Mouse (Mus musculus): Measurements from ENCODE around the gene Mta1.
A peak's percentile ranks its signal among the peaks of the same experiment; 100 is the strongest.

Gene Mta1

DNA sequence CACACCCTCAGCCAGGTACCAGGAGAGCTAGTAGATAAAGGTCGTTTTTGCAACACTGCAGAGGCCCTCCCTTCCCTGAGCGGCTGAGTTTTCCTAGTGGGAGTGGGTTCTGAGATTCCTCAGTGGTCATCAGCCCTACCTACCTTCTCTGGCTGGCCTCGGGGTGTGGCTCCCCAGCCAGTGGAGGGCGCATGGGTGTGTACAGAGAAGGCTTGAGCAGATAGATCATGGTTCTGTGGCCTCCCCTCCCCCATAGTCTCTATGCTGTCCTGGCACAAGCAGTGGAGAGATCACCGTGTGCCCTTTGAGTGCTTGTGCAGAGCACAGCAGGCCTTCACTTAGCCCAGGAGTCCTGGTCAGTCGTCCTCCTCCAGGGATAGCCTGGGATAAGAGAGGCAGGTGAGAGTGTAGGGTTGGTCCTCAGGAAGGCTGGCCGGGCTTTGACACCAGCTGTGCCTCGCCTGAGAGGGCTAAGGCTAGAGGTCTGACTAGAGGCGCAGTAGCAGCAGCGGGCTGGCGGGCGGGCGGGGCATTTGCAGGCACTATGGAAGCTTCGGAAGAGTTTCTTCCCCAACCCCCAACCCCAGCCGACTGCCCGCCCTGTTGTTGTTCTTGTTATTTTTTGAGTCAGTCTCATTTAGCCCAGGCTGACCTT, 50.4 kb downstream of the Mta1 start:
- peak in 1 of 2 experiments; percentile 40 for DNase-seq (ENCODE audit: low spot score in 2 of 2)

DNA sequence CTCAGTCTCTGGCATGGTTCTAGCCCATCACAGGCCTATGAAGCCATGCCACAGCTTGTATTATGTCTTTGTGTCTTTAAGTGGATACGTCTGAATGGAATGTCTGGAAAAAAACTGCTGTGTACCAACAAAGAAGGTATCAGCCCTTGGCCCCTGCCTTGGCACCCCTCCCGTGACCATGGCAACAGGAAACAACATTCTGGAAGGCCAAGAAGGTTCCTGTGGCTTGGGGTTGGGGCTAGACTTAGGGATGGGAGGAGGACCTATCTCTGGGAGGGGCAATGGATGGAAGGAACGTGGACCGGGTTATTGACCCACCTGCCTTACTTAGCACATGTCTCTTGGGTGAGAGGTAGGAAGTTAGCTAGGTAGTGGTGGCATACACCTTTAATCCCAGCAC, 51.3 kb downstream of the Mta1 start:
- no peak for DNase-seq (ENCODE audit: low spot score in 2 of 2)

DNA sequence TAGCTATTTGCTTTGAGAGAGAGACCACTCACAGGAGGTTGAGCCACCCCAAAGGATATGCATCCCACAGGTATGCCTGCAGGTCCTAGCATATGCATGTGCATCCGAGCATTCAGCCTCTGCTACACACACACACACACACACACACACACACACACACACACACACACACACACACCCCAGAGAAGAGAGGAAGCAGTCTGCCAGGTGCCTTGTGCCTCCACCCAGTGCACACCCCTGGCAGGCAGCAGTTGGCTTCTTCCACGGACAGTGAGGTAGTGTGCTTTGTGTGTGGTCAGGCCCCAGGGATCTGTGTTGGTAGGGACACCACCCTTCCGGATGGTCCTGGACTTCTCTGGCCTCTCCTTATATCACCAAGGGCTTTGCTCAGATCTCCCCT, 51.8 kb downstream of the Mta1 start:
- no peak for DNase-seq (ENCODE audit: low spot score in 2 of 2)

DNA sequence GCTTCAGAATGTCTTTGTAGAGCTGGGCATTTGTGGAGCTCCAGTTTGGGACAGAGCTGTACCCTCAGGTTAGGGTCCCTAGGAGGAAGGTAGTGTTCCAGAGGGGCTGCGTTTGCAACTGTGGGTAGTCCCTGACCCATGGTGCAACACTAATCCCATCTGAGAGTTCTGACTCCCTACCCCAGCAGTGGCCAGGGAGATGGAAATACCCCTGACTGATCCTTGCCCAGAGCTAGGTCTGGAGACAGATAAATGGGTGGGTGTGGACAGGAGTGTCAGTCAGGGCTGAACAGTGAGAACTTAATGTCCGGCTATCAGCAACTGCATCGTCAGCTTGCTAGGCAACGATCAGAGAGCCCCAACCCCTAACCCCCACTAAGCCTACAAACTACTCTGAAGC, 52.5 kb downstream of the Mta1 start:
- no peak for DNase-seq (ENCODE audit: low spot score in 2 of 2)

DNA sequence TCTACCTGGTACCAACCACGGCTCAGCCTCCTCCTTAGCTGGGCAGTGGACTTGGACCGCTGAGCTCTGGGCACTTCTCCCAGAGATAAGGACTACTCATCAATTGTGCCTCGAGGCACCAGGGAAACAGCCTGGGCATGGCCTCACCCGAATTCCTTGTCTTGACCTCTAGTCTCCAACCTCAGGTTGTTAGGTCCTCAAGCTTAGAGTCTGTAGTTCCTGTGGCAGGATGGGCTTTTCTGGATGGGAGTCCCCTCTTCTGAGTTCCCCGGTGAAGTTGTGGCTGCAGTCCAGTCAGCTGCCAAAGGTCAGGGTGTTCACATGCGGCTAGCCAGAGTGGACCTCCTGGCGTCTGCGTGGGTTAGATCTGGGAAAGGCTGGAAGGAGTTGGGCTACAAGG, 53.0 kb downstream of the Mta1 start:
- no peak for DNase-seq (ENCODE audit: low spot score in 2 of 2)

DNA sequence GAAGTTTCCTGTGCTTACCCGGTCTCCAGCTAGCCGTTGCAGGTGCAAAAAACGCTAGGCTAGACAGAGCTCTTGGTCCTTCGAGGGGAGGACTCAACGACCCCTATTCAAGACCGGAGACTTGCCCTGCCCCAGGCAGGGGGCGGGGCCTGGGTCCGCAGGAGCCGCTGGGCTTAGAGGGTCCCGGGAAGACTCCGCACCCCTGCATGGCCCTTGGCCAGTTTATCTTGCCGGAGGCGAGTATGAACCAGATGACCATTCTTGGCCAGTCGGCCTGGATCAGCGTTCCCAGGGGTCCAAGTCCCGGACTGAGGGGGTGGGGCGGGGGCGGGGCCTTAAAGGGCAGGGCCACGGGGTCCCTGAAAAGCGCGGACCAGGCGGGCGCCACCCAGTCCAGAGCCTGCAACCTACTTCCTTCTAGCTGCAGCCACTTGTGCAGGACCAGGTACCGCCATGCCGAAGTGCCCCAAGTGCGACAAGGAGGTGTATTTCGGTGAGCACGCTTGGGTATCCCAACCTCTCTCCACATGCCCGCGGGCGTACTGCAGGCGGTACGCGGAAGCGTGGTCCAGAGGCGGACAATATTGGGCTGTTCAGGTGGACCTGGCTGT, 53.7 kb downstream of the Mta1 start:
- peak in 1 of 2 experiments; percentile 55 for DNase-seq (ENCODE audit: low spot score in 2 of 2)

DNA sequence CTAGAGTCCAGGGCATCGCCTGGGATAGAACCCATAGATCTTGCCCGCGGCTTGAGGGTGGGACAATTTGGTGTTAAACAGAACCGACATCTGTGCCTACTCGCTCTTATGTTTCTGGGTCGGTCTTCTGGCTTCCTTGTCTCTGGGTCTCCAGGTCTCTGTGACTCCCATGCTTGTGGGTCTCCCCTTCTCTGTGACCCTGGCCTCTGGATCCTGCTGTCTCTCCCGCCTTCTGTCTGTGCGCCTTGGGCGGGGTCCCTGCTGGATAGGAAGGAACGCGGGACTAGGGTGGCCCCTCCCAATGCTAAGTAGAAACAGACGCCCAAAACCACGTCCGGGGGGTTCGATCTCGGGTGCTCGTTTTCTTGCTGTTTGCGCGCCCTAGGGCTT, 54.2 kb downstream of the Mta1 start:
- no peak for DNase-seq (ENCODE audit: low spot score in 2 of 2)

DNA sequence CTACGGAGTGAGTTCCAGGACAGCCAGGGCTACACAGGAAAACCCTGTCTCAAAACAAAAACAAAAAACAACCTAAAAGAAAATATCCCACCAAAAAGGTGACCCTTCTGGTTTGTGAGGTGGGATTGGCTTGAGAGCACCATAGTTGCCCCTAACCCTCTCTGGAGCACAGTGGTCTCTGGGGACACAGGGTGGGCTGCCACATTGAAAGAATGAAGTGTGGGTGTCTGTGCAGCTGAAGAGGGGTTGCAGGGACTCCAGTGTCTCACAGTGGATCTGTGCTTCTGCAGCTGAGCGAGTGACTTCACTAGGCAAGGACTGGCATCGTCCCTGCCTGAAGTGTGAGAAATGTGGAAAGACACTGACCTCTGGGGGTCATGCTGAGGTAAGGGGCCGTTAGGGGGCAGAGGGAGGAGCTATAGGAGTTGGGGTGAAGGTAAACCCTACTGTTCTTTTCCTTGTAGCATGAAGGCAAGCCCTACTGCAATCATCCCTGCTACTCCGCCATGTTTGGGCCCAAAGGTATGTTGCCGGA, 55.0 kb downstream of the Mta1 start:
- no peak for DNase-seq (ENCODE audit: low spot score in 2 of 2)

DNA sequence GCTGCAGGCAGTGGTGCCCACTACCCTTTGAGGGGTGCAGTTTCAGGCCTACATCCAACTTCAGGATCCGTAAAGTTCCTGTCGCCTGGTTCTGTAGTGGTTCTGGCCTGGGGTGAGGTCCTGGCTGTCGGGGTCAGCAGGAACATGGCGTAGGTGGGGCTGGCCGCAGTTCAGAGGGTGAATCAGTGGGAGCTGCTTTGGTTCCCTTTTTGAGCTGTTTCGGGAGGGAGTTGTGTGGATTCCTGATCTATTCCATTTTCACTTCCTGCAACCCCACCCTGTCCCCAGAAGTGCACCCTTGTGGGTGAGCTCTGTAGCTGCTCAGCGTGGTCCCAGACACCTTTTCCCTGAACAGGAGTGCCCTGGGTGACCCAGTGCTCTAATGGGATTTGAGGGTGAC, 55.9 kb downstream of the Mta1 start:
- no peak for DNase-seq (ENCODE audit: low spot score in 2 of 2)

DNA sequence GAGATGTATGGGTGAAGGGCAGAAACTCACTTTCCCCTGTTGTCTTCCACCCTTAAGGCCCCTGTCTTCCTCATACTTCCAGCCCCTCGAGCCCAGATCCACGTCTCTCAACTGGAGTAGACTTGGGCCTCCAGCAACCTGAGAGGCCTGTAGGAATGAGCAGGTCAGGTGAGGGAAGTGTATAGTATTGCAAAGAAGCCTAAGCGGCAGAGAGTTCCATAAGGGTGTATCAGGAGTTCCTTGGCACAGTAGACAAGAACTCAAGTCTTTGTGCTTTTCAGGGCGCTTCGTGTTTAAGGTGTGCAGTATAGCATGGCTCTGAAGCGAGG, 56.6 kb downstream of the Mta1 start:
- no peak for DNase-seq (ENCODE audit: low spot score in 2 of 2)

DNA sequence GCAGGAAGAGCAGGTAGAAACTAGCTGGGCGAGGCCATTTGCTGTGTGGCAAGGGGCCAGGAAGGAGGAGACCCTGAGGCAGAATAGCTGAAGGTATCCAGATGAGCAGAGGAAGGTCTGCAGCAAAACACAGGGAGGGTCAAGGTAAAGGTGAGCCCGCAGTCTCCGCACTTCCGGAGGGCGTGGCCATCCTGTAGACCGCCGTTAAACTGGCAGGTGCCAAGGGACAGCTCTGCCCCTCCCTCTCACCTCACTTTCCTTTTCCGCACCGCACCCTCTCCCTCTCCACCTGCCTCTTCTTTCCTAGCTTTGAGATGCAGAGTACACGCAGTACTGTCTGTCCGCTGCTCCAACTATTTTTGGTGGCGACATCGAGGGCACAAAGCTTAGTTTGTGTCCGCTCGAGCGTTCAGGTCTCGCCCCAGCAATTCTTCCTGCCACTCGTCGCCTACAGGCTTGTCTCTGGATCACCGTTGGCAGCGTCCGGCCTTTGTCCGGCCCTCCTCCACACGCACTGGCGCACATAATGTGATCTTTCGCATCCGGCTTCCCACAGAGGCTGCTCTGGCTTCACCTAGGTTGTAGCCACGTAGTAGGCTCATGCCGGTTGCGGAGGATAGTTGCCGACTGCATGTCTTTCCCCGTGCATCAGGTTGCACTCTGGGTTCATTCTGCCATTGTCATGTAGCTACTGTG, 57.1 kb downstream of the Mta1 start:
- peak in 1 of 2 experiments; percentile 59 for DNase-seq (ENCODE audit: low spot score in 2 of 2)

DNA sequence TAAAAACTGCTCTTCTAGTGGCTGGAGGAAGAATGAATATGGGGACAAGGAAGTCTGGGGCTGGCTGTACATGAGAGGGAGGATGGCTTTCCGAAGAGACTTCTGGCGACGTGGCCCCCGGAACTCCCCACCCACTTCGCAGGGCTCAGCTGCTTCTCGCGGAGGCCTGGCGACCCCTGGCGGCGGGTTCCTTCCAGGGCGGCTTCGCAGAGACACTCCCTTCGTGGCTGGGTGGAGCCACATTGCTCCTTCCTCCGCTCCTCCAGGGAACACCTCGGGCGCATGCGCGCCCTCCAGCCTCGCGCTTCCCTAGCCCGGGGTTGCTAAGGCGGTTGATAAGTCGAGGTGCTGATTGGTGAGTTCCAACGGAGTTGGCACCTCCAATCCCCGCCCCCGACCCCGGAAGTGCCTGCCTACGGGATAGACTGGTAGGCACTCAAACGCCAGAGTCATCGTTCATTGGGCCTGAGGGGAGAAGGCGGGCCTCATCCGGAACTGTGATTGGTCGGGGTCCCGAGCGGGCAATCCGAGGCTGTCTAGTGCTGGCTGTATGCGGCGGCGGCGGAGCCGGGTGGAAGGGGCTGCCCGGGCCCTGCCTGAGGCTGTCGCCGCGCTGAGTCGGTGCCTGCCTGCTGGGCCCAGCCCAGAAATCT, 57.9 kb downstream of the Mta1 start, which contains the start of gene Tedc1:
Gene Tedc1, plus strand, starts transcription at position 535 of the 653 bp plus-strand sequence.
- DNase-seq (ENCODE audit: low spot score in 2 of 2): peak; percentile 96 to 99

DNA sequence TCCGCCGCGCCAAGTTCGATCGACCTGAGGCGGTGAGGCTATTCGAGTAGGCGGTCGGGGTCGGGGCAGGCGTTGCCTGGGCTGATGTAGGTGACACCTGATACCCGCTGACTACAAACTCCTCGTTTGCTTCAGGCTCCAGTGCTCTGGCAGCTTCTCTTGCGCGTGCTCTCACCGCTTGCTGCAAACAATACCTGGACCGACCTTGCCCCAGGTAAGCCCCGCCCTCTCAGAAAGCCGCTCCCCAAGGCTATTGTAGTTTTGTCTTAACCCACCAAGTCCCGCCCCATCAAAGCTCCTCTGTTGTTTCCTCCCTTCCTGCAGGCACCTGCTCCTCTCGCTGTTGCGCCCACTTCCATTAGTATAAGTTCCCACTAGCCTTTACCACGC, 58.5 kb downstream of the Mta1 start:
- DNase-seq (ENCODE audit: low spot score in 2 of 2): no peak

DNA sequence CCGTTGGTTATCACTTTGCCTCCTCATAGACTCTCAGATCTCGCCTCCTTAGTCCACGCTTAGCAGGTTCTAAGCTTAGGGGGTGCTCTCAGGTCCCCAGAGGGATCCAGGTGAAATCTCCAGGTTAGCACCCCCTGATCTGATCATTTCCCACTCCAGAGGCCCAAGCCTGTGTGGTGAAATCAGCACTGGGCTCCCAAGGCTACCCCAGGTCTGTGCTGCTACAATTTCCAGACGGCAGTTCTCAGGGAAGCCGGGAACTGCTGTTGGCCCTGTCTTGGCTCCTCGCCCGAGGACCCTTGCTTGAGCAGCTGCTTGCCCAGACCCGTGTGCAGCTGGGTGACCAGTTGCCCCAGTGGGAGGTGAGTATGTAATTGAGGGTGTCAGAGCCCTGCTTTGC, 58.9 kb downstream of the Mta1 start:
- no peak for DNase-seq (ENCODE audit: low spot score in 2 of 2)

DNA sequence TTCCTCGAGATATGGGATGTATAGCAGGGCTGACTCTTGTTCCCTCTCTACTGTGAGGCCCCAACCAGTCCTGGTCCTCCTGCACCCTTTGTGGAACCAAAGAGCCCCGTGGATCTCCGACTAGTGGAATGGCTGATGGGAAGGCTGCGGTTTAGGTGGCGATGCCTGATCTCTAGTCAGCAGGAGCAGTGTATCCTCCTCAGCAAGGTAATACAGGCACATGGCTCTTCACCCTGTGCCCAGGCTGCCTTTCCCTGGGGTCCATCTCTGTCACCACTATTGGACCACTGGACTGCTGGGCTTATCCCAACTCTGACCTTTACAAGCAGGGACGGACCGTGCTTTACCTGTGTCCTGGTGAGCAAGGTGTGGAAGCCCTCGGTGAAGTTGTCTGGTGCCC, 59.4 kb downstream of the Mta1 start:
- no peak for DNase-seq (ENCODE audit: low spot score in 2 of 2)

DNA sequence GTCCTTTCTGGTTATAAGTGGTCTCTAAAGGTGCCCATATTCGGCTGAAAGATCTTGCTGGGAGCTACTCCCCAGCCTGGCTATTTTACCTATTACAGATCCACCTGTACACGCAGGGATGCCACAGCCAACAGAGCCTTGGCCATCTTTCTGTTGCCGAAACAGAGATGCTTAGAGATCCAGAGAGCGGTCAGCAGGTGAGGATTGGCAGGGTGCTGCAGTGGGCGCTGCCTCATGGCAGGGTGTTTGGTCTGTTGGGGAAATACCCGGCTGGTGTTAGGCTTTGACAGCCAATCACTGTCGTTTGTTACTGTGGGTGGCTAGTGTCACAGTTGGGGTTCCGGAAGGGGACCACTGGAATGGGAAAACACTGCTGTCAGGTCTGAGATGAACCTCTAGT, 59.9 kb downstream of the Mta1 start:
- DNase-seq (ENCODE audit: low spot score in 2 of 2): no peak

DNA sequence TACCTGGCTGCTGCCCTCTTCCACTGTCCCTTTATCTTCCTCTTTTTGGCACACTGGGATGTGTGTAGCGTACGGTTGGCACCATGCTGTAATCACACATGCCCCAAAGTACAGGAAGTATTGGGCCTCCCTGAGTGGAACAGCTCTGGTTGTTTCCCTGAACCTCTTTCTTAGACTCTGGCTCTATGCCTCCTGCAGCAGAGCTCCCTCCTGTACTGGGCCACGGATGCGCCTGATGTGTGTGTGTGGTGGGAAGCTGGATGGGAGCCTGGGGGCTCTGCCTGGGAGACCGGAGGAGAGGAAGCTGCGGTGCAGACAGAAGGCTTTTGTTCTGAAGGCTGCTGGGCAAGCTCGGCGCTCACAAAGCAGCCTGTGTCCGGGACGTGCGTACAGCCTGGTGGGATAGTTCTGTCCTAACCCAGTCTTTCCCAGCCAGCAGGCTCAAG, 65.5 kb downstream of the Mta1 start:
- DNase-seq (ENCODE audit: low spot score in 2 of 2): no peak

DNA sequence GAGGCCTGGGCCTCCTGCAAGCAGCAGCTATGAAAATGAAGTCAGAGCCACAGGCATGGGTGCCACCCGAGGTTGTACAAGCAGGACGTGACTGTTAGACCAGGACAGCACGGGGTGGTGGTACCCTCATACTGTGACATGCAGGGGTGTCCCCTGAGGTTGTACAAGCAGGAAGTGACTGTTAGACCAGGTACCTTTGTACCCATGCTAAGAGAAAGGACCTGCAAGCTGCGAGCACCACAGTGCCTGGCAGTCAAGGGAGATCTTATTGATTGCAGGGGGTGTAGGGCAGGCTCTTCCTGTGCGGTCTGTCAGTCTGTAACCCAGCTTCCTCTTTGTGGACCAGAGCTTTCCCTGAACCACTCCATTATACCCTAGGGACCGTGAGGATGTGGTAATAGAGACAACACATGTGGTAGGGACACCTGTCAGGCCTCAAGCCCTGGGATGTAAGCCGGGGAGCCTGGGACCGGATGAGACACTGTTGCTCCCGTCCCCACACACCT, 70.0 kb downstream of the Mta1 start:
- no peak for DNase-seq (ENCODE audit: low spot score in 2 of 2)

DNA sequence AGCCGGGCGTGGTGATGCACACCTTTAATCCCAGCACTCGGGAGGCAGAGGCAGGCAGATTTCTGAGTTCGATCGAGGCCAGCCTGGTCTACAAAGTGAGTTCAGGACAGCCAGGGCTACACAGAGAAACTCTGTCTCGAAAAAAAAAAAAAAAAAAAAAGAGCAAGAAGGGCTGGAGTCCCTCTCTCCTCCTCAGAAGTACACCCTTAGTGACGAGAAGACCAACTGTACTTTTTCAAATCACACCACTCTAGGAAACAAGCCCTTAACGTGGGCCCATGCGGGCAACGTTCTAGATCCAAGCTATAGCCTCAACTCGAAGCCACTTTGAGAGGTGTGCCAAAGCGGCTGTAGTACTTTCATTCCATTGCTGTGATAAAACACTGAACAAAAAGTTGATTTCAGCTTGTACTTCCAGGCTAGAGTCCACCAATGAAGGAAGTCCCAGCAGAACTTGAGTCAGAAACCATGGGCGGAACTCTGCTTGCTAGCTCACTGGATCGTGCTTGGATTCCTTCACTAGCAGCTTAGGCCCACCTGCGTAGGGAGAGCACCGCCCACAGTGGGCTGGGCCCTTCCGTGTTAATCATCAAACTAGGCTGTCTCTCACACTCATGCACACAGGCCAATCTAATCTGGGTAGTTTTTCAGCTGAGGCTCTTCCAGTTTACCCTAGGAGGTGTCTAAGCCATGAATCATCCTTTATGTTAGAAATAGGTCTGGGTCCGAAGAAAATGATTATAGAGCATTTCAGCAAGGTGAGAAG, 79.1 kb downstream of the Mta1 start:
- no peak for DNase-seq (ENCODE audit: low spot score in 2 of 2)

DNA sequence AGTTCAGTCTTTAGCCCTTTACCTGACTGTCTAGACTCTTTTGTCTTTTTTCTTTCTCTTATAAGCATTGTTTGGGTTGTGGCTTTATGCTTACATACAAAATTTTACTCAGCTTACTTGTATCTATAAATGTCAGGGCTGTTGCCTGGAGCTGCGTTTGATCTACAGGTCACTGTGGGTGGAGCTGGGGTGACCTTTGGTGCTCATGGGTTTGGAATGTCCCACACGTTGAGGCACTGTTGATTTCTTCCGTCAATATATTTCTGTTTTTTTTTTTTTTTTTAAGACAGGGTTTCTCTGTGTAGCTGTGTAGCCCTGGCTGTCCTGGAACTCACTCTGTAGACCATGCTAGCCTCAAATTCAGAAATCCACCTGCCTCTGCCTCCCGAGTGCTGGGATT, 82.9 kb downstream of the Mta1 start:
- DNase-seq (ENCODE audit: low spot score in 2 of 2): no peak

DNA sequence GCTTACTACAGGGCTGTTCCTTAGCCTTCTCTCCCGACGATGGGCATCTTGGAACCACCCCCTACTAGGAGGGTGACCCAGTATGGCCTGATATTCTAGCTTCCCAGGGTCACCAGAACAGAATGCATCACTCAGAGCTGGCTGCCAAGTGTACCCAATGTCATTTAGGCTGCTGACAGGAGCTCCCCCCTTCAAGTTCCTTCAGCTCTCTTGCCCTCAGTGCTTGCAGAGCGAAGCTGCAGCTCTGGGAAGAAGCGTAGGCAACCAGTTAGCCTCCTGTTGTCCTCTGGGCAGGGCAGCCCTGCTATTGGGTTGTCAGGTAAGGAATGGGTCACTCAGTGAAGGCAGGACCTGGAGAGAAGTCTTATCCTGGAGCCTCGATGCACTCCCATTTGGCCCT, 86.9 kb downstream of the Mta1 start:
- no peak for DNase-seq (ENCODE audit: low spot score in 2 of 2)
